Mouse (Mus musculus): ENCODE data around the gene Hace1.

DNA sequence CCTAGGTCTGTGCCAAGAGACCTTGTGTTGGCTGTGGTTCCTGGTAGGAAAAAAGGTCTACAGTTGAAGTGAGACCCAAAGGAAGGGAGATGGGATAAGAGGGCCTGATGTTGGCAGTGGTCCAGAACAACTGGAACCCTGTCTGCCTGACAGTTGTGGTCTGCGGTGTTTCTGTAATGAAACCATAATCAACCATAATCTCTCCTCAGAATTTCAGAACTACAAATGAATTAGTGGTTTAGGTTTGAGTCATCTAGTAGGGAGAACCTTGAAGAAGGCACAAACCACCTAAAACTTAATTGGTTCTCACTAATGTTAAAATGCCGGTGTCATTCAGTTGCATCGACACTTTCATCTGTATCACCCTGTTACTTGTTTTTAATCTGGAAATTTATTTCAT, 133.2 kb downstream of the Hace1 start:
- no peak for TF ChIP-seq CTCF (IDR thresholded peaks at IDR 0.05; ENCODE audit: low read depth, low read length)
- TF ChIP-seq POLR2A (IDR thresholded peaks at IDR 0.05; ENCODE audit: borderline replicate concordance, low read depth, low read length): no peak

Measured in bone marrow macrophage, adult 2 months (primary cell).